Mouse (Mus musculus) heart, postnatal 14 days (tissue): ENCODE results near the gene Olfr303. TPM values are rescaled to one million over a fixed set of nuclear protein-coding genes. Genes with fewer than 3 reads are reported as not detected.
"Not testable (repeated sequence)": the region's sequence is repeated elsewhere in the genome, so short reads cannot be mapped to it uniquely, and the experiment has no call there.

ENCODE experiments used
- DNase-seq, 2 experiments: peaks; one replicate each; pipeline ENCODE4 v3.0.0; 2021 to 2022
- intact Hi-C: fragments of 180-260 bp; cut with DNase I; formaldehyde crosslinking; loops from one replicate; pipeline ENCODE4 v1.15.1; 2025
- long read RNA-seq, 2 experiments: library from polyadenylated mRNA; stranded (forward); transcript quantifications; one replicate each; pipeline ENCODE4 v2.0.0; 2021
- total RNA-seq, 2 experiments: library from RNA; stranded (reverse); gene quantifications; 2 replicates each; pipeline ENCODE4 v1.2.3; 2021

Gene Olfr303
- not detected for total RNA-seq
- long read RNA-seq, experiment 1: 0 reads
- long read RNA-seq, experiment 2: 0 reads

DNA sequence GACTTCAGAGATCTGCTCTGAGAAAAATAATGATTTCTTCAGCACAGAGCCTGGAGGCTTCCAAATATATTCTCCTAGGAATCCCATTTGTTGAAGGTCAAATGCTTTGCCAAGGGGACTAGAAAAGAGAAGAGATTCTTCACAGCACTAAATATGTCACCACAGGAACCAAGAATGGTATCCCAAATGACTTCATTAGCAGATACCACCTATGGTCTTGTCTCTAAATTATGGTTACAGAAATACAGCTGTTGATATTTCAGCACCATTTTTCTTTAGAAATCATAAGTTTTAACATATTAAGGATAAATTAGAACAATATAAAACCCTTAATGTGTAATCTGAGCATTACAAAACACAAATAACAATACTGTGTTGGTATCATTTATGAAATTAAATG, at the start of gene Olfr303:
Gene Olfr303 (minus strand): TSS at position 101 of the 400 bp plus-strand sequence.
- no peak for DNase-seq
- intact Hi-C loops: no loop called here

DNA sequence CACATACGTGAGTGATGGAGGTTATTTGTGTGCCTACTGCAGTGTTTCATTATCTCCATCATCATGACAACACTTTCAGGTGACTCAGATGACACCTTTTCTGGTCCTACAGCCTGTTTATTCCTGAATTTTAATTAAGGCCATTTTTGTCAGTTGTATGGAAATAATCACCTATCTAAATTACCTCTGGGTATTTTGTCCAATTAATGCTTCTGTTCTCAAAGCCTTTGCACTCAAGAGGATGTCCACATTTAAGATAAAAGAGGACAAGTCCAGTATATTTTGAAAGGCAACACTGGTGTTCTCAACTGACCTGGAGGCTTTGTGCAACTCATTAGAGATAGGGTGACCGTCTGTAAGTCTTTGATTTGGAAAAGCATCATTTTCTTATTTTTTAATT, 6.0 kb upstream of the Olfr303 start, which contains the start of gene Olfr301:
Gene Olfr301 (plus strand): TSS at position 301 of the 400 bp plus-strand sequence.
- no peak for DNase-seq

GRCm38 (mm10) chr7:86386558-86386957, 11.0 kb downstream of the Olfr303 start, which contains the start of gene Olfr304:
TSS of gene Olfr304 (minus strand) at chr7:86386658.
- intact Hi-C loops: no loop called here

More for the DNA sequence above, 6.0 kb upstream of the Olfr303 start, which contains the start of gene Olfr301:
- intact Hi-C loops: no loop called here

DNA sequence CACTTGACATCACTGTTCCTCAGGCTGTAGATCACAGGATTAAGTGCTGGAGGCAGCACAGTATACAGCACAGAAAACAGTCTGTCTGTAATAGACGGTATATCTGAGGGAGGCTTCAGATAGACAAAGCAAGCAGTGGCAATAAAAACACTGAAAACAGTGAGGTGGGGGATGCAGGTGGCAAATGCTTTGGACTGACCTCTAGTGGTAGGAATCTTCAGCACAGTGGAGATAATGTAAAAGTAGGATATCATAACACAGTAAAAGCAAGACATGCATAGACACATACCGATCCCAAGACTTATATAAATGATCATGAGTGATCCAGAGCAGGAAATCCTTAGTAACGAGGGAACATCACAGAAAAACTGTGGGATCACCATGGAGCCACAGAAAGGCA, 11.8 kb downstream of the Olfr303 start:
- DNase-seq: no peak

More at GRCm38 (mm10) chr7:86386558-86386957, 11.0 kb downstream of the Olfr303 start, which contains the start of gene Olfr304:
- DNase-seq: no peak

DNA sequence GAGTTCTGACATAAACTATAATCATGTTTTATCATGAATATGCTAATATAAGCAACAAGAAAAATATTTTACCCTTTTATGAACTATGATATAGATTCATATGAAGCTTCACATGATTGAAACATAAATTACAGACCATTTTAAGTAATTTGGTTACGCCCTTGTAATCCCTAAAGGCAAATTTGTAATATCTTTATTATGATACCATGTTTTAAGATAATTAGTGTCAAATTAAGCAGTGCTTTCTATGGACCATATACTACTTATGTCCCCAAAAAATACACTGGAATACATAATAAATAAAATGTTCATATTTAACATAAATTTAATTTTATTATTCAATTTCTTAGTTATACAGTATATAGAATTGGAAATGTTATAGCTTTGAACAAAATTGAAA, 30.8 kb downstream of the Olfr303 start, which contains the start of gene Olfr305:
Gene Olfr305 (minus strand): TSS at position 101 of the 400 bp plus-strand sequence.
- intact Hi-C loops: no loop called here
- no peak for DNase-seq

More for the DNA sequence above, 11.8 kb downstream of the Olfr303 start:
- intact Hi-C loops: no loop called here

- DNase-seq, intact Hi-C loops: not testable (repeated sequence)
These were observed 51.3 kb downstream of the Olfr303 start for GRCm38 (mm10) chr7:86346296-86346695.

DNA sequence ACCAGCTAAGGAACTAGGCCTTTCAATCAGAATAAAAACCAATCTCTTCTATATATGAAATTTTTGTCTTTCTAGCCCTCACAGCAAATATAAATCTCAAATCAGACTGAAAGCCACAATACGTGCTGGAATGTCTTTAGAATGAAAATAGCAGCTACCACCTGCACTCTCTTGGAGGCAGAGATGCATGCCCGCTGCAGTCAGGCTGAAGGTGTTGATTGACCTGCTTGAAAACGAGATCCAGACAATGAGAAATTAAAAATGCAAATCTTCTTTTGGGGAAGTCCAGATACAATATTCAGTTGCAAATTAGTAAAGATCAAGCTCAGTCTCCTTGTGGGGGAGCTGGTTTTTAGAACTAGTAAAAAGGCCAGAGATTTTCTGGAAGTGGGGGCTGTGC, 53.3 kb downstream of the Olfr303 start:
- intact Hi-C loops: no loop called here
- no peak for DNase-seq

- no peak for DNase-seq
- intact Hi-C loops: no loop called here
These were observed 54.6 kb downstream of the Olfr303 start for GRCm38 (mm10) chr7:86342881-86343565.

Other genes with a start within 250 kb of the Olfr303 start
- gene Vmn2r75, start 226.0 kb downstream of the Olfr303 start, total RNA-seq: not detected
- gene Vmn2r76, start 151.5 kb downstream of the Olfr303 start, total RNA-seq: not detected
- gene Olfr310, start 120.6 kb downstream of the Olfr303 start, total RNA-seq: not detected
- gene Olfr309, start 84.1 kb downstream of the Olfr303 start, total RNA-seq: not detected
- not detected for gene Olfr308, start 72.2 kb downstream of the Olfr303 start, total RNA-seq
- gene Olfr307, start 60.2 kb downstream of the Olfr303 start, total RNA-seq: not detected
- not detected for gene Olfr305, start 30.9 kb downstream of the Olfr303 start, total RNA-seq
- gene Olfr304, start 11.1 kb downstream of the Olfr303 start, total RNA-seq: not detected
- not detected for gene Olfr301, start 6.1 kb upstream of the Olfr303 start, total RNA-seq
- gene Olfr299, start 62.1 kb upstream of the Olfr303 start, total RNA-seq: not detected
- gene Olfr298, start 94.7 kb upstream of the Olfr303 start, total RNA-seq: not detected
- not detected for gene Olfr297, start 122.2 kb upstream of the Olfr303 start, total RNA-seq
- not detected for gene Olfr295, start 186.1 kb upstream of the Olfr303 start, total RNA-seq
- gene Olfr294, start 218.9 kb upstream of the Olfr303 start, total RNA-seq: not detected